Mouse (Mus musculus) cerebellum, adult 9-11 months (tissue): ENCODE results near the gene Cngb1.
"Not testable (repeated sequence)": the region's sequence is repeated elsewhere in the genome, so short reads cannot be mapped to it uniquely, and the experiment has no call there.

Experiments used
- DNase-seq: peaks from one replicate; pipeline ENCODE4 v3.0.0; 2022

Cngb1 gene

GRCm38 (mm10) chr8:95243853-95244252 is 62.5 kb downstream of the Cngb1 start:
- no peak for DNase-seq

DNA sequence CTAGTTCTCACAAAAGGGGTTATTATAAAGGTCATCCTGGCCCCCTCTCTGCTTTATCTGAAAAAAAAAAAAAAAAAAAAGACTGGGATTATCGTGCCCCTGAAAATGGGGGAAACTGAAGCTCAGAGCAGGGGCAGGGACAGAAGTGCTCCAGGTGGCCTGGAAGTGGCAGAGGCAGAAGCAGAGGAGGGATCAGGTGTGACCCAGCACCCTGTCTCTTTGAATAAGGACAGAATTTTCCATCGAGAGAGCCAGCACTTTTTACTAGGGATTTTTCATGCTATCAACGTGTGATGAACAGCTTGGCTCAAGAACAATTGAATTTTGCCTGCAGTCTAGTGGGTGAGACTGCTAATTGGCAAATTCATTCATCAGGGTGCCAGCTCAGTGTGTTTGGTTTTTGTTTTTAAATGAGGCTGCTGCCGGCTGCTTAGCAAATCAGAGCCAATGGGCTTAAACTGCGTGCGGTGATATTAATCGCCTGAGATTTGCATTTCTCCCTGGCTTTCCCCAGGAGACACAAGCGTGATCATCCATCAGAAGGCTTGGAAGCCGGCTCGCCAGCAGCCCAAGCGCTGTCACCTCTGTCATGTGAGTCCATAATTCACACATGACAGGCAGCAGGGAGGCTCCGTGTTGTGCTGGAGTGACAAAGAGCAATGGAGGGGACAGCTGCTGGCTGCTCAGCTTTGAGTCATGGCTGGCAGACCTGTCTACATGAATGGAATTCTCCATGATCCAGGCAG is 63.4 kb downstream of the Cngb1 start:
- DNase-seq: no peak

GRCm38 (mm10) chr8:95242099-95242825 is 64.1 kb downstream of the Cngb1 start:
- DNase-seq: no peak

- peak; percentile 47 for DNase-seq
Observed at GRCm38 (mm10) chr8:95235683-95236082, 70.7 kb downstream of the Cngb1 start.

DNA sequence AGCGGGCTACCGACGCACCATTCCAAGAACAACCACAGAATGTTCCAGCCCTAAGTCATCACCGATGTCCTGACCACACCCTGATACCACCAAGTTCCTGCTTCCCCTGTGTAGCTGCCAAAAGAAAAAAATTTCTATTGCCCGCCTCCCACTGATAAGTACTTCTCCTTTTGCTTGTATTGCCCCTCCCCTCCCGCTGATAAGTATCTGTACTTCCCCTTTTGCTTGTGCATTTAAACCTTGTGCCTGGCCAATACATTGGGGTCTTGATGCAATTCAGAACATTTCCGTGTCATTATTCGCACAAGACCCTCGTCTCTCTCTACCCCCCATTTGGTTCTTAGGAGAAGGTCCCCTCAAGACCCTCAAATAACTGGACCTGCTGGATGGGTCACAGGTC is 76.3 kb downstream of the Cngb1 start:
- not testable (repeated sequence) for DNase-seq

GRCm38 (mm10) chr8:95227151-95227468 is 79.3 kb downstream of the Cngb1 start:
- DNase-seq: no peak

GRCm38 (mm10) chr8:95226251-95227150 is 79.9 kb downstream of the Cngb1 start:
- DNase-seq: no peak

GRCm38 (mm10) chr8:95223969-95224368 is 82.4 kb downstream of the Cngb1 start:
- DNase-seq: no peak

GRCm38 (mm10) chr8:95221045-95221444 is 85.3 kb downstream of the Cngb1 start:
- DNase-seq: no peak

DNA sequence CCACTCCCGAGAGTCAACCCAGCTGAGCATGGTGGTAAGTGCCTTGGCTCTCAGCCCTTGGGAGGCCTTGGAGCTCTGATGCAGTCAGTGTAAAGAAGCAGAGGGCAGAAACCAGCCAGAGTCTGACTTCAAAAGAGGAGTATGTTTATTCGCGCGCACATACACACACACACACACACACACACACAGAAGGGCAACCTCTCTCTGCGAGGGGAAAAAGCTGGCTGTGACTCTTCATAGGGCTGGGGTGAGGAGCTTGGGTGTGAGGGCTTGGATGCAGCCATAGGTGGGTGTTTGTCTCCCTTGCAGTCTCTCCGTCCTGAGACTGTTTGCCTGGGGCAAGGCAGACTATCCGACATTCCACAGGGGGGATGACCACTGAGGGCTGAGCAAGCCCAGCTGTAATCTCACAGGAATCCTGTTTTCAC is 85.8 kb downstream of the Cngb1 start:
- no peak for DNase-seq

GRCm38 (mm10) chr8:95219623-95220022 is 86.8 kb downstream of the Cngb1 start:
- DNase-seq: no peak

- DNase-seq: no peak
Observed at GRCm38 (mm10) chr8:95215709-95216360, 90.5 kb downstream of the Cngb1 start.

- no peak for DNase-seq
Observed at GRCm38 (mm10) chr8:95209924-95210323, 96.5 kb downstream of the Cngb1 start.

- DNase-seq: no peak
Observed at GRCm38 (mm10) chr8:95205946-95206345, 100.4 kb downstream of the Cngb1 start.

DNA sequence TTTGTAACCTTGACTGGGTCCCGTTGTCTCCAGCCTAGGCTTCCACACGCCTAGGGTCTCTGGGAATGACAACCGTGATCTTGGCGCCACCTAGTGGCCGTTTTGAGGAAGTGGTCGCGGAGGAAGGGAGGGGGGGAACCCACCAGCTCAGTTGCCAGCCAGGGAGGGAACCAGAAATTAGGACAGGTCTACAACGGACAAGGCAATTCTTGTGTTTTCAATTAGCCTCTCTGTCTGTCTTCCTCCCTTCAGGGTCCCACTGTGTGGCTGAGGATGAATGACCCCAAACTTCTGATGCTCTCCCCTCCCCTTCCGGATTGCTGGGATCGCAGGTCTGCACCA is 102.4 kb downstream of the Cngb1 start:
- DNase-seq: peak; percentile 50

- DNase-seq: no peak
Observed at GRCm38 (mm10) chr8:95203326-95204038, 102.9 kb downstream of the Cngb1 start.

DNA sequence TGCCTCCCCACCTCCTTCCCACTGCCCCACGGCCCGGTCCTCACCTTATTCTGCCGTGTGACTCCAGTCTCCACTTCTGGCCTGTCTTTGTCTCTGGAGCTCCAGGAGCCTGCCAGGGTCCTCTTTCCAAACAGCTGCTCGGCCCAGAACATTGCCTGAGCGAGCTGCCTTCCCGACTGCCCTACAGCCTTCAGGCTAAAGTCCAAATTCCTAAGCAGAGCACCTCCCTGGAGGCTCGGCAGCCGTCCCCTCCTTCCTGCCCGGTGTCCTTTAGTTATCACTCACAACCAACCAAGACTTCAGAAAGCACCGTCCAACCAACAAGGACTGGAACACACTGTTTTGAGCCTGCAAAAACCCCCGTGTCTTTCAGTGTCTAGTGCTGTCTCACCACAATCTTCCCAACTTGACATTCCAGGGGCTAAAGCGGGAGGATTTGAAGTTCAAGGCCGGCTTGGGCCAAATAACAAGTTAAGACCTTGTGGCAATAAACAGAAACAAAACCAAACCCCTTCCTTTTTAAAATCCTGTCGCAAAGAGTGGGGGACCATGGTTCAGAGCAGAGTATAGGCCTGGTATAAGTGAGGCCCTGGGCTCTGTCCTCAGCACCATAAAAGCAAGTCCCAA is 103.6 kb downstream of the Cngb1 start, which contains the start of gene Kifc3:
TSS of gene Kifc3 (minus strand) at position 164 of the 627 bp plus-strand sequence.
- no peak for DNase-seq

DNA sequence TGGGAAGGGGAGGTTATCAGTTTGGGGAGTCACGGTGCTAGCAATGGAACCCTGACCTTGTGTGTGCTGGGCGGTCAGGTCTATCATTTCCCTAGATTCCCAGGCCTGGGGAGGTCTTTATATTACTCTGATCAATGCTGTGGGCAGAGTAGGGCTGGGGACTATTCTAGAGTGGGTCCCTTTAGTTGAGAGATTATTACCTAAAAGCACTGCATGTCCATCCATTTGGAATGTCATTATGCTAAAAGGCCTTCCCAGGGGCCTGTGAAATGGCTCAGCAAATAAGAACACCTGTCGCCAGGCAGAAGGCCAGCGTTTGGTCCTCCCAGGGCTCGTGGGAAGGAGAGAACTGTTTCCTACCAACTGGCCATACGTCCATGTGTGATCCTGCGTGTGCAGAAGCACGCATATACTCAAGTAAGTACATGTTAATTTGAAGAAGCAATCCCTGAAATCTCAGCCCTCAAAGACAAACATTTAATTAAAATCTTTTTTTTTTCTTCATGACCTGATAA is 104.3 kb downstream of the Cngb1 start:
- DNase-seq: no peak

DNA sequence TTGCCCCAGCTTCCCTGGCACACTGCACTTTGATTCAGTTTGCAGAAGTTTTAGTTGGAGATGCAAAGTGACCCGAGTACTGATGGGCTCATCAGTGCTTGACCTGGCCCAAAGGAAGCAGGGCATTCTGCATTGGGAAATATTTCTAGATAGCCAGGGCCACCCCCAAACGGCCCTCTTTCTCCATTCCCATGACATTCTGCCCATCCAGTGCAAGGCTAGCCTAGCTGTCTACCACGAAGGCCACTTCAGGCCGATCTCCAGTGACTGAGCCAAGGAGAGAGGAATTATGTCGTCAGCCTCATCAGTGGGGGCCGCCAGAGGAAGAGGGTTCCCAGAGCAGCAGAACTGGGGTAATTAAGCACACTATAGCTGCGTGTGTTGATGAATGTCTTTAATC is 104.9 kb downstream of the Cngb1 start:
- DNase-seq: no peak

DNA sequence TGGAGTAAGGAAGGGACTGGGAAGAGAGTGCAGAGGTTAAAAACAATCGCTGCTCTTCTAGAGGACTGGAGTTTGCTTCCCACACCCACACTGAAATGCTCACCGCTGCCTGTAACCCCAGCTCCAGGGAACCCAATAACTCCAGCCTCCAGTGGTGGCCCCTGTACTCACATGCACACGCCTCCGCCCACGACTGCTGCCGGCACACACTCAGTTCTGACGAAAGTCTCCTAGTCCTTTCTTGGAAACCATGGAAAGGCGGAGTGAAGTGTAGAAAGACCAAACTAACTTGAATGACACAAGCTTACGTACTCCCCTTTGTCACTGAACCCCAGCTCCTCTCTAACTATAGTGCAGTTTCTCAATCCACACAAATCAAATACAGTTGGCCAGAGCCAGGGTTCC is 106.4 kb downstream of the Cngb1 start:
- DNase-seq: no peak

GRCm38 (mm10) chr8:95195728-95196127 is 110.7 kb downstream of the Cngb1 start:
- no peak for DNase-seq
